Mouse (Mus musculus): ENCODE results near the gene Dscam. TPM values are rescaled to one million over a fixed set of nuclear protein-coding genes. Genes with fewer than 3 reads are reported as not detected.

Gene Dscam
- polyA plus RNA-seq, 1 experiment from 2014 or later: 0.81 TPM

DNA sequence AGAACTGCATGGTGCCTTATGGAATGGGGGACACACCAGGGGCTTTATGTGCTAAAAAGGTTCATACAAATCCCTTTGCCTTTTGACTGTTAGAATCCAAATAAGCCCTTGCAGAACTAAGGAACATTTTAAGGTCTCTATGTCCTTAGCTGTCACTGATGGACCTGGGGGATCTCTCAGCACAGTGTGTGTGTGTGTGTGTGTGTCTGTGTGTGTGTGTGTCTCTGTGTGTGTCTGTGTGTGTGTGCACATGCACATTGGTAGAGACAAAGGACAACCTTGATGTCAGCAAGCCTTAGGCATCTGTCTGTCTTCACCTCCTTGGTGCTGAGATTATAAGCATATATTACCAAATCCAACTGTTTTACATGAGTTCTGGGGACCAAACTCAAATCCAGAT is 243.1 kb downstream of the Dscam start:
- Histone ChIP-seq H3K36me3 (replicated peaks; ENCODE audit: control insufficient read depth, insufficient read depth, low read depth, low read length) (no peaks in the 10 kb centered on the region), H3K27me3 (ENCODE audit: control insufficient read depth, insufficient read depth, low read length) (no peaks in the 10 kb centered on the region), H3K4me2 (ENCODE audit: low read depth, low read length) (no peak overlapping the region), H3K27ac (replicated peaks; ENCODE audit: low read depth, low read length) (no peak overlapping the region), H3K4me1 (ENCODE audit: control insufficient read depth, insufficient read depth, low read length) (no peaks in the 10 kb centered on the region), H3K9me3 (replicated peaks; ENCODE audit: control insufficient read depth, low read length) (no peaks in the 10 kb centered on the region), H3K9ac (replicated peaks; ENCODE audit: low read length) (no peak overlapping the region), H3K4me3 (ENCODE audit: low read depth, low read length) (no peak overlapping the region)
- no peak for DNase-seq (ENCODE audit: low spot score)
- ATAC-seq (replicated peaks; ENCODE audit: insufficient number of reproducible peaks, low FRiP score, low TSS enrichment, low read depth): no peak

DNA sequence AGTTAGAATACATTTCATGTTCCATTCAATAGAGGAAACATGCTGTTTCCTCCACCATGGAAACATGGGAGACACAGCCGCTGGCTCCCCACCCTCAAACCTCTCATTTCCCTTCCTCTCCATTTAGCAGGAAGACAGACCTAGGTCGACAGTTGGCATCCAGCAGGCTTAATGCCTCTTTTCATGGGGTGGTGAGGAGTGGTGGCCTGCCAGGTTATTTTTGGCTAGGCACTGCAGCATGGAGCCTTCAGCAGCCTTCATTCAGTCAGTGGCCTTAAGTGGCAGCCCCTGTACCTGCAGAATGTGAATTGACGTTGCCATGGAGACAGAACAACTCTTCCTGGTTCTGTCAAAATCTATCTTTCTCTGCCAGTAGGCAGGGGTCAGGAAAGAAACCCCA is 243.6 kb downstream of the Dscam start:
- no peaks in the 10 kb centered on the region for H3K4me1 ChIP-seq (ENCODE audit: control insufficient read depth, insufficient read depth, low read length)
- H3K4me2 ChIP-seq (ENCODE audit: low read depth, low read length): no peak overlapping the region
- H3K9me3 ChIP-seq (replicated peaks; ENCODE audit: control insufficient read depth, low read length): no peaks in the 10 kb centered on the region
- ATAC-seq (replicated peaks; ENCODE audit: insufficient number of reproducible peaks, low FRiP score, low TSS enrichment, low read depth) (no peak), DNase-seq (ENCODE audit: low spot score) (no peak)
- no peak overlapping the region for H3K4me3 ChIP-seq (ENCODE audit: low read depth, low read length)
- no peak overlapping the region for H3K27ac ChIP-seq (replicated peaks; ENCODE audit: low read depth, low read length)
- H3K9ac ChIP-seq (replicated peaks; ENCODE audit: low read length): no peak overlapping the region
- H3K36me3 ChIP-seq (replicated peaks; ENCODE audit: control insufficient read depth, insufficient read depth, low read depth, low read length): no peaks in the 10 kb centered on the region
- H3K27me3 ChIP-seq (ENCODE audit: control insufficient read depth, insufficient read depth, low read length): no peaks in the 10 kb centered on the region
- 61% methylated on average over 3 of the region's 3 CpGs for WGBS

DNA sequence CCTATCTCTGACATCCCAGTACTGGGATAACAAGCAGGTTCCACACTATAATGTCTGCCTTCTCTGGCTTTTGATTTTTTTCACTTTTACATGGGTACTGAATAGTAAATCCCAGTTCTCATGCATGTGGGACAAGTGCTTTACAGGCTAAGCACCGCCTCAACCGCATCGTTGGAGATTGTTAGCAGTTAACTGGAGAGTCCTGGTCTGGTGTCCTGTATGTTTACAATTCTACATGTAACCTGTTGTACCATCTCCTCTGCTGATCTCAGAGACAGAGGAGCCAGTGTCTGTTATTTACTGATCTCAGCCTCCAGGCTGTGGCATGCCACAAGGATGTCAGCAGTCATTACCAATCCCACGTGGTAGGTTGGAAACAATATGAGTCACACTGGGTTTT is 246.6 kb downstream of the Dscam start:
- H3K4me3 ChIP-seq (ENCODE audit: low read depth, low read length): no peak overlapping the region
- no peaks in the 10 kb centered on the region for H3K4me1 ChIP-seq (ENCODE audit: control insufficient read depth, insufficient read depth, low read length)
- WGBS: 92% methylated on average over 4 of the region's 4 CpGs
- H3K9ac ChIP-seq (replicated peaks; ENCODE audit: low read length): no peak overlapping the region
- H3K36me3 ChIP-seq (replicated peaks; ENCODE audit: control insufficient read depth, insufficient read depth, low read depth, low read length): no peaks in the 10 kb centered on the region
- no peak for DNase-seq (ENCODE audit: low spot score)
- ATAC-seq (replicated peaks; ENCODE audit: insufficient number of reproducible peaks, low FRiP score, low TSS enrichment, low read depth): no peak
- H3K4me2 ChIP-seq (ENCODE audit: low read depth, low read length): no peak overlapping the region
- H3K9me3 ChIP-seq (replicated peaks; ENCODE audit: control insufficient read depth, low read length): no peaks in the 10 kb centered on the region
- no peaks in the 10 kb centered on the region for H3K27me3 ChIP-seq (ENCODE audit: control insufficient read depth, insufficient read depth, low read length)
- H3K27ac ChIP-seq (replicated peaks; ENCODE audit: low read depth, low read length): no peak overlapping the region

- no peak overlapping the region for H3K9ac ChIP-seq (replicated peaks; ENCODE audit: low read length)
- H3K9me3 ChIP-seq (replicated peaks; ENCODE audit: control insufficient read depth, low read length): no peaks in the 10 kb centered on the region
- WGBS: 91% methylated on average over 3 of the region's 3 CpGs
- H3K36me3 ChIP-seq (replicated peaks; ENCODE audit: control insufficient read depth, insufficient read depth, low read depth, low read length): no peaks in the 10 kb centered on the region
- H3K27ac ChIP-seq (replicated peaks; ENCODE audit: low read depth, low read length): no peak overlapping the region
- no peak overlapping the region for H3K4me2 ChIP-seq (ENCODE audit: low read depth, low read length)
- DNase-seq (ENCODE audit: low spot score) (no peak), ATAC-seq (replicated peaks; ENCODE audit: insufficient number of reproducible peaks, low FRiP score, low TSS enrichment, low read depth) (no peak)
- no peaks in the 10 kb centered on the region for H3K27me3 ChIP-seq (ENCODE audit: control insufficient read depth, insufficient read depth, low read length)
- no peaks in the 10 kb centered on the region for H3K4me1 ChIP-seq (ENCODE audit: control insufficient read depth, insufficient read depth, low read length)
- H3K4me3 ChIP-seq (ENCODE audit: low read depth, low read length): no peak overlapping the region
Observed at GRCm38 (mm10) chr16:96914495-96914894, 256.1 kb downstream of the Dscam start.

DNA sequence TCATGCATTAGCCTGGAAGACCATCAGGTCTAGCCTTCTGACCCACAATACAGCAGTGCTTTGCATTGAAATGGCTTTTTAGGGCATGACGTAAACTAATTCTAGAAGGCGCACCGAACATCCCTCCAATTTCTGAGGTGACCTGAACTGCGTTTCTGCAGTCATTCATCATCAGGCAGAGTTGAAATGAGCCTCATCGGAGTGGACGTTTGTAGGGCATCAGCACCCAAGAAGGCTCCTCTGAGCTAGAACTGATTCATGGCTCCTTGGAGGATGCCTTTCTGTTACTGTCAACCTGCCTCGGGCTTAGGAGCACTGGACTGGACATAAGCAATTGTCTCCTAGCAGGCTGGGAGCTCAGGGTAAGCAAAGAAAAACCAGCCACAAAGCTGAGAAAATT is 257.7 kb downstream of the Dscam start:
- no peak overlapping the region for H3K4me2 ChIP-seq (ENCODE audit: low read depth, low read length)
- H3K4me3 ChIP-seq (ENCODE audit: low read depth, low read length): no peak overlapping the region
- H3K4me1 ChIP-seq (ENCODE audit: control insufficient read depth, insufficient read depth, low read length): no peaks in the 10 kb centered on the region
- no peak overlapping the region for H3K27ac ChIP-seq (replicated peaks; ENCODE audit: low read depth, low read length)
- H3K9me3 ChIP-seq (replicated peaks; ENCODE audit: control insufficient read depth, low read length): no peaks in the 10 kb centered on the region
- ATAC-seq (replicated peaks; ENCODE audit: insufficient number of reproducible peaks, low FRiP score, low TSS enrichment, low read depth) (no peak), DNase-seq (ENCODE audit: low spot score) (no peak)
- H3K27me3 ChIP-seq (ENCODE audit: control insufficient read depth, insufficient read depth, low read length): no peaks in the 10 kb centered on the region
- 84% methylated on average over 7 of the region's 7 CpGs for WGBS
- H3K36me3 ChIP-seq (replicated peaks; ENCODE audit: control insufficient read depth, insufficient read depth, low read depth, low read length): no peaks in the 10 kb centered on the region
- no peak overlapping the region for H3K9ac ChIP-seq (replicated peaks; ENCODE audit: low read length)

DNA sequence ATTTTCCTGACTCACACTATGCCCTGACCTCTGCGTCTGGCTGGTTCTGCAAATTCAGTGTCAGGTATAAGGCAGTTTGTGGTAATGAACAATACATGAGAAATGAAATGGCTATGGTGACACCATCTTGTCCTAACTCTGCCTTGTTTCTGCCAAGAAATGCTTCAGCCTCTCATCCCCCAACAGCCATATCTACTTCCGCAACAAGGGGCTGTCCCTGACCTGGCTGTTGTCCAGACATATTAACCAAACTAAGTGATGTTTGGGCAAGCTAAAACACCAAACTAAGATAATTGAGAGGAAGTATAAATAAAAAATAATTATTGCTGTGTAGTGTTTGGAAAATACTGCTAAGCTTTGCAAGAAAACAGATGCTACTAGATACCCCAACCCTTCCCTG is 258.4 kb downstream of the Dscam start:
- Histone ChIP-seq H3K4me2 (ENCODE audit: low read depth, low read length) (no peak overlapping the region), H3K27ac (replicated peaks; ENCODE audit: low read depth, low read length) (no peak overlapping the region), H3K4me1 (ENCODE audit: control insufficient read depth, insufficient read depth, low read length) (no peaks in the 10 kb centered on the region), H3K27me3 (ENCODE audit: control insufficient read depth, insufficient read depth, low read length) (no peaks in the 10 kb centered on the region), H3K36me3 (replicated peaks; ENCODE audit: control insufficient read depth, insufficient read depth, low read depth, low read length) (no peaks in the 10 kb centered on the region), H3K4me3 (ENCODE audit: low read depth, low read length) (no peak overlapping the region), H3K9me3 (replicated peaks; ENCODE audit: control insufficient read depth, low read length) (no peaks in the 10 kb centered on the region), H3K9ac (replicated peaks; ENCODE audit: low read length) (no peak overlapping the region)
- ATAC-seq (replicated peaks; ENCODE audit: insufficient number of reproducible peaks, low FRiP score, low TSS enrichment, low read depth): no peak
- 89% methylated on average over 2 of the region's 2 CpGs for WGBS
- no peak for DNase-seq (ENCODE audit: low spot score)

- Histone ChIP-seq H3K4me1 (ENCODE audit: control insufficient read depth, insufficient read depth, low read length) (no peaks in the 10 kb centered on the region), H3K9ac (replicated peaks; ENCODE audit: low read length) (no peak overlapping the region), H3K27me3 (ENCODE audit: control insufficient read depth, insufficient read depth, low read length) (no peaks in the 10 kb centered on the region), H3K36me3 (replicated peaks; ENCODE audit: control insufficient read depth, insufficient read depth, low read depth, low read length) (no peaks in the 10 kb centered on the region), H3K9me3 (replicated peaks; ENCODE audit: control insufficient read depth, low read length) (no peaks in the 10 kb centered on the region), H3K27ac (replicated peaks; ENCODE audit: low read depth, low read length) (no peak overlapping the region), H3K4me2 (ENCODE audit: low read depth, low read length) (no peak overlapping the region), H3K4me3 (ENCODE audit: low read depth, low read length) (no peak overlapping the region)
- 72% methylated on average over 4 of the region's 4 CpGs for WGBS
- no peak for DNase-seq (ENCODE audit: low spot score)
- no peak for ATAC-seq (replicated peaks; ENCODE audit: insufficient number of reproducible peaks, low FRiP score, low TSS enrichment, low read depth)
Observed at GRCm38 (mm10) chr16:96910405-96911164, 260.0 kb downstream of the Dscam start.

DNA sequence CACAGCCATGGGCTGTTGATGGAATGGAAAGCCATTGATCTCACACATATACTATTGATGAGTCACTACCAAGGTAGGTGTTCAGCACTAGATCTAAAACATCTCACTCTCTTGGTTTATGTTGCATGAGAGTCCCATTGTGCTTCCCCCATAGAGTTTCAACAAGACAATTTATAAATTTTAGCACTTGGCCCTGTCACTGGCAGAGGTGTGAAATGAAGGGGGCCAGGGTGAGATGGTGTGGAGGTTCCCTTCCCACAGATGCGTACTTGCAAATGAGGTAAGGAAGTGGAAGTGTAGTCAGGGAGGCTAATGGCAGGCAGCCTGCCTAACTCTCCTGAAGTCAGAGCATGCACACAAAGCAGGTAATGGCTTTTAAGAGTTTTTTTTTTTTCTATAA is 262.7 kb downstream of the Dscam start:
- DNase-seq (ENCODE audit: low spot score) (no peak), ATAC-seq (replicated peaks; ENCODE audit: insufficient number of reproducible peaks, low FRiP score, low TSS enrichment, low read depth) (no peak)
- Histone ChIP-seq H3K36me3 (replicated peaks; ENCODE audit: control insufficient read depth, insufficient read depth, low read depth, low read length) (no peaks in the 10 kb centered on the region), H3K4me1 (ENCODE audit: control insufficient read depth, insufficient read depth, low read length) (no peaks in the 10 kb centered on the region), H3K27me3 (ENCODE audit: control insufficient read depth, insufficient read depth, low read length) (no peaks in the 10 kb centered on the region), H3K4me2 (ENCODE audit: low read depth, low read length) (no peak overlapping the region), H3K4me3 (ENCODE audit: low read depth, low read length) (no peak overlapping the region), H3K9me3 (replicated peaks; ENCODE audit: control insufficient read depth, low read length) (no peaks in the 10 kb centered on the region), H3K27ac (replicated peaks; ENCODE audit: low read depth, low read length) (no peak overlapping the region), H3K9ac (replicated peaks; ENCODE audit: low read length) (no peak overlapping the region)
- 92% methylated on average over 1 of the region's 1 CpGs for WGBS
